Mouse (Mus musculus) cortical plate, adult 2 months (tissue): ENCODE data around the gene Gm14226.

Experiments
- CTCF ChIP-seq: fragments of 200-500 bp; IDR thresholded peaks from 2 replicates; pipeline ENCODE4 v1.5.1; 2011; ENCODE audit warnings: mild to moderate bottlenecking, control low read depth, low read length; ENCODE audit not compliant: insufficient read depth; ENCODE audit errors: extremely low read depth
- POLR2A ChIP-seq: fragments of 200-500 bp; IDR thresholded peaks from 2 replicates; pipeline ENCODE4 v1.6.1; 2011; ENCODE audit warnings: mild to moderate bottlenecking, low read length, control low read depth; ENCODE audit not compliant: insufficient read depth; ENCODE audit errors: extremely low read depth

- no peak for TF ChIP-seq CTCF
- TF ChIP-seq POLR2A = no peak
Observed at GRCm38 (mm10) chr2:155046803-155047202, 28.7 kb downstream of the Gm14226 start.
